Mouse (Mus musculus): ENCODE results near the gene Ttc17. TPM values are rescaled to one million over a fixed set of nuclear protein-coding genes. Genes with fewer than 3 reads are reported as not detected.

Gene Ttc17
- 14.8 TPM for polyA plus RNA-seq (2014; fragmentation: Illumina TruSeq; extraction: RNeasy Lipid Tissue Mini Kit (QIAGEN cat#74804); ENCODE audit: low read depth, low replicate concordance)

DNA sequence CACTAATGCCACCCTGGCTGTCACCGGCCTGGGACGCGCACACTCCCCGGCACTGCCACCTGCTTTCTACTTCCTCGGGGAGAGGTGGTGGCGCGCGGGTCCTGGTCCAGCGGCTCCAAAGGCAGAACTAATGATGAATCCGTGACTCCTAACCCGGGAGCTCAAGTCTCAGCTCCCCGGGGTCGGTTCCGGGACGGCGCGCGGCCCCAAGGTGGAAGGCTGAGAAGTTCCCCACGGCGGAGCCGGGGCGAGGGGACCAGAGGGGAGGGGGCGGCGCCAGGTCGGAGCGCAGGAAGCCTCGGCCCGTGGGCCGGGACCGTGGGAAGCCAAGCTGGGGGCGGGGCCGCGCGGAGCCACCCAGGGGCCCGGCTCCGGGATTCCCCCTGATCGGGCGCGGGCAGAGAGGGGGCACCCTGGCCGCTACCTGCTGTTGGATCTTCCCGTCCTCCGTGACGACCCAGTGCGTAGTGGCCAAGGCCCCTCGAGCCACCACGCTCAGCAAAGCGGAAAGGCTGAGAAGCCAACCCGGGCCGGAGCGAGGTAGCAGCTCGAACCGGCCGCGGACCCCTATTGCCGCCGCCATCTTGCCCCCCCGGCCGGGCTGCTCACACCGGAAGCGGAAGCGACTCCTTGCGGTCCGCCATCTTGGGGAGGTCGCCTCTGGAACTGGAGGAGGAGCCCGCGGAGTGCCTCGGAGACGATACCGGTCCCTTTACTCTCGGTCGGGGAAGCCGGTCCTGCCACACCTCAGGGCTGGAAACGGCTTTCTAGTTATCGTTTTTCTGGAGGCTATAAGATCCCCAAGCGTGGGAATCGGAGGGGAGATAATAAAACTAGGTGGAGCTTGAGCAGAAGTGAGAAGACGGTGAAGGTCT lies at the start of gene Ttc17:
Gene Ttc17 (minus strand): TSS at position 607 of the 875 bp plus-strand sequence.

Other genes starting within 250 kb of the Ttc17 start
- gene Hsd17b12, start 248.7 kb downstream of the Ttc17 start, polyA plus RNA-seq (2014; fragmentation: Illumina TruSeq; extraction: RNeasy Lipid Tissue Mini Kit (QIAGEN cat#74804); ENCODE audit: low read depth, low replicate concordance) = 98.0 TPM
- 38.1 TPM for gene Api5, start 31.4 kb upstream of the Ttc17 start, polyA plus RNA-seq (2014; fragmentation: Illumina TruSeq; extraction: RNeasy Lipid Tissue Mini Kit (QIAGEN cat#74804); ENCODE audit: low read depth, low replicate concordance)